Mouse (Mus musculus) layer of hippocampus, adult 11-12 months (tissue): ENCODE measurements around the gene Cdk9.

Experiments
- DNase-seq: peaks from one replicate; pipeline ENCODE4 v3.0.0; 2022; ENCODE audit warnings: low spot score

The Cdk9 gene

GRCm38 (mm10) chr2:32706971-32707370, 5.9 kb downstream of the Cdk9 start:
- DNase-seq: no peak

- no peak for DNase-seq
These were observed 7.9 kb downstream of the Cdk9 start for GRCm38 (mm10) chr2:32705018-32705417.

GRCm38 (mm10) chr2:32704021-32704421, 8.9 kb downstream of the Cdk9 start, which contains the start of gene Fpgs:
Fpgs (minus strand) TSS chr2:32704145.
- DNase-seq: no peak

GRCm38 (mm10) chr2:32703046-32703445, 9.8 kb downstream of the Cdk9 start:
- DNase-seq: no peak

DNA sequence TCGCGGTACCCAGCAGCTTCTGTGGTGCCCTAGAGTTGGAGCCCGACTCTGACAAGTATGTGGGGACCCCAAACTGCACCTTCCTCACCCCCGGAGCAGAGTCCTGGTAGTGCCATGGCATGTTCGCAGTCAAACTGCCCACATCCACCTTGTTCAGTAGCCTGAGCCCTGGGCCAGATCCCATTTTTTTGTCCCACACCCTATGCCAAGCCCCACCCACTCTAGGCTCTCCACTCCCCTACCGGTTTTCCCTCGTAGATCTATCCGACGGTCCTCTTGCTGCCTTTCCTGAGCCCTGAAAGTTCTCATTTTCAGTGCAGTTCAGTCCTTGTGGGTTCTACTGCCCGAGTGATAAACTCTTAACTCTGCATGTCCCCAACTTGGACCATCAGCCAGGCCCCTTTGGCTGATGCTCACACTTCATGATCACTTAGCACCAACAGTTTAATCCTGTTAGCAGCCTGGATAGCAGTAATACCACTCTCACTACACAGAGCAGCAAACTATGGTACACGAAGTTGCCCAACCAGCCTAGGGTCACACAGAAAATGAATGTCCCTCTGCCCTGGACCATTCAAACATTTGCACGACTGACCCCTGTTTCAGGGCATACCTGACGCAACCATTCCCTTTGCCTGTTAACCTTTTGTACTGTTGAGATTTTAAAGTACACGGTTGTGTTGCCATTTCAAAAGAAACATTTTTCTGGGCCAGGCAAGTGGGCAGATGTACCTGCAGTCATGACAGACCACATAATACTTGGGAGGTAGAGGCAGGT, 11.7 kb downstream of the Cdk9 start:
- no peak for DNase-seq

DNA sequence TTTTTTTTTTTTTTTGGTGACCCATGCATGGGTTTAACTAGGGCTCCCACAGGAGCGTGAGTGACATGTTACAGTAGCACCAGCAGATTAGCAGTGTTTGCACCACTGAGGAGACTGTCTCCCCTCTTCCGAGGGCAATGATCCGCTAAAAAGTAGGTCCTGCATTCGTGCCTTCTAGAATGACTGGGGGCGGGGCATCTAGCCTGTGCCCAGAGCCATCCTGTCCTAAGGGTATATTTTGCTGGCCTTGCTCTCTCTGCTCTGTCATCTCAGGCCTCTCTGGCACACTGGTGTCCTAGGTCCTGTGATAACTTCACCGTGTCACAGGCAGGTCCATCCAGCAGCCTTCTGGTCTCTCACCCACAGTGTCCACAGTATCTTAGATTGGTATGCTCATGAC, 13.2 kb downstream of the Cdk9 start:
- no peak for DNase-seq

- DNase-seq: no peak
These were observed 18.2 kb downstream of the Cdk9 start for GRCm38 (mm10) chr2:32694691-32695090.

- peak; percentile 96 for DNase-seq
These were observed 19.0 kb downstream of the Cdk9 start for GRCm38 (mm10) chr2:32693823-32694411.

DNA sequence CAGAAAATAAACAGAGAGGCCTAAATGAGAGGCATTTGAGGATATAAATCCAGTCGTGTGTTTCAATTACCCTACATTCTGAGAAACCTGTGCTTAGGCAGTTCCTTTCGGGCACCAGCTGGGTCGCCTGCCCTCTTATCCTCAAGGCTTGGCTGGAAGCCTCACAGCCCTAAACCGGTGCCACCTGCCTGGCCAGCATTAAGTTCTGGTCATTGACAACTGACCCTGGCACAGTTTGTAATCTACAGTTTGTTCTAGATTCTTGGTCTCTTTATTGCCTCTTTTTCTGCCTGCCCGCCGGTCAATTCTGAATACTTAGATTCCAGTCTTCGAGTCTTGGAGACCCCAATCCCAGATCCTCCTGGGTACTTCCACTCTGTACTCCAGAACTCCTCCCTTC, 19.6 kb downstream of the Cdk9 start:
- DNase-seq: no peak

GRCm38 (mm10) chr2:32692496-32692895, 20.4 kb downstream of the Cdk9 start:
- DNase-seq: no peak

DNA sequence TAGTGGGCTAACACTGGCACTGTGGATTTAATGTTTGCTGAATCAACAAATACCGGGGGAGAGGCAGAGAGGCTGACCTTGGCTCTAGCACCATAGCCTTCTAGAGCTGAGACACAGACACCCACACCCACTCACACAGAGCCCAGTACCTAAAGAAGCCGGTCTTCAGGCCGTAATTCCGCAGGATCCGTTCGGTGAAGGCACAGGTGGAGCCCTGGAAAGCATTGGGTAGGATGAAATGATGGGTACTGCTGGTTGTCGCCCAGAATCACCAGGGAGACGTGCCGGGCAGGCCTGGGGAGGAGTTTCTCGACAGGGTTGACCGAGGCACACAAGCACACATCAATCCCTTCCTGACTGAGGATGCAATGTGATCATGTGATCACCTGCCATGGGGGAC, 21.8 kb downstream of the Cdk9 start:
- no peak for DNase-seq

- DNase-seq: peak; percentile 93
These were observed 23.5 kb downstream of the Cdk9 start for GRCm38 (mm10) chr2:32689420-32689819.

GRCm38 (mm10) chr2:32687562-32687961, 25.3 kb downstream of the Cdk9 start:
- DNase-seq: no peak

DNA sequence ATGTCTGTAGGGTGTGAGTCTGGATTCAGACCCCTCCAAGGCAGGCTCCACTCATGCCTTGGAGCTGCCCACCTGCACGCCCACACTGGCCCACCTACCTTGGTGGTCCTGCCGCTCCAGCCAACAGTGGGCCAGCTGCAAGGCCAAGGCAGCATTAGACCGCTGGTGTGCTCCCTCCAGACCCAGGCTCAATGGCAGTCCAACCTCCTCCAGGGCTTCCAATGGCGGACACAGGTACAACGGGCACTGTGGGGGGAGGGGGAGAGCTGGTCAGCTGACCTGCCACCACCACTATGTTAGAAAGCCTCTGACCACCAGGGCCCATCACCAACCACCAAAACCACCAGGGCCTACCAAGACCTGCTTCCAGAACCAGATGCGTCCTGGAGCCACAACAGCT, 26.2 kb downstream of the Cdk9 start:
- DNase-seq: no peak

- DNase-seq: no peak
These were observed 27.1 kb downstream of the Cdk9 start for GRCm38 (mm10) chr2:32685807-32686206.

GRCm38 (mm10) chr2:32684681-32685428, 28.0 kb downstream of the Cdk9 start:
- DNase-seq: no peak

- DNase-seq: no peak
These were observed 29.2 kb downstream of the Cdk9 start for GRCm38 (mm10) chr2:32683701-32684100.

DNA sequence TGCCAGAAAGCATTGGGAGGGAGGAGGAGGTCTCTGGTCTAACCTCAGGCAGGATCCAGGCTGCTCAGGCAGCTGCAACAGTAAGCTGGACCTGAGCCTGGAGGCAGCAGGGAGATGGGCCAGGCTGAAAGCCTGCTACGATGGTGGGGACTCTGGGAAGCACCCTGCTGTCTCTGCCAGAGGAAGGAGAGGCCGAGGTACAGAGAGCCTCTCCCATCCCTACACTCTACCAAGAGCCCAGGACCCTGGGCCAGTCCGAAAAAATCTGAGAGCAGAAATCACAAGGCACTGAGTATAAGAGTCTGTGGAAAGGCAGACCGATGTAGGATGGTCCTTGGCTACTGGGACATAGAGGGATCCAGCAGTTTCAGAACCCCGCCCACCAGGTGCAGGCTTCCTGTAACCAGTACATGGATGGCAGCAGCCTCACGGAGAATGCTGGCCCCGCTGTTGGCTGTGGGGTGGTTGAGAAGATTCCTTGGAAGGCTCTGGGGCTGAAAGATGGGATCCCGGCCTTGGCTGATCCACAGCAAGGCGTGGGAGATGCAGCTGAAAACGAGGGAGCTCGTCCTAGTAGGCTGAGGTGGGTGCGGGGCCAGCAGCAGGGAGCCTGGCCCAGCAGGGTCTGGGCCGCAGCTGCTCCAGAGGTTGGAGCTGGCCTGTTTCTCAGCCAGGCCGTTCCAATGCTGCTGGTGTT, 30.0 kb downstream of the Cdk9 start:
- no peak for DNase-seq

- no peak for DNase-seq
These were observed 31.1 kb downstream of the Cdk9 start for GRCm38 (mm10) chr2:32681754-32682153.

- DNase-seq: no peak
These were observed 31.8 kb downstream of the Cdk9 start for GRCm38 (mm10) chr2:32680961-32681650.

GRCm38 (mm10) chr2:32680051-32680451, 32.8 kb downstream of the Cdk9 start:
- no peak for DNase-seq

DNA sequence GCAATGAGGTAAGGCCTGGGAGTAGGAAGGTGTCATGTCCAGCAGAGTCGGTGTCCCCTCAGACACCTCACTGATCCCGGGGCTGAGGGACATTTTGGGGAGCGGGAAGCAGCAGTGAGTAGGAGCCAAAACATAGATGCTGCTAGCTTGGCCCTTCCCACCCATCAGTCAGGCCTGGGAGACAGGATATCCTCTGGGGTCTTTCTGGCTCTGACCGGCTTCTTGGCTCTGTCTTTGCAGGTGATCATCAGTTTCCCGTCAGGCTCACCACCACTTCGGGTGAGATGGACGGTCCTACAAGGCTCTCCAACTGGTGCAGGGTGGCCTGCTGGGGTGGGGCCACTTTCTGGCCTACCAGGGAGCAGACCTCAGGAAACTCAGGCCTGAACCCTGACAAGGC, 35.2 kb downstream of the Cdk9 start:
- no peak for DNase-seq
